23 mouse cellular contexts compared by ENCODE assay signal in the genomic region with DNA sequence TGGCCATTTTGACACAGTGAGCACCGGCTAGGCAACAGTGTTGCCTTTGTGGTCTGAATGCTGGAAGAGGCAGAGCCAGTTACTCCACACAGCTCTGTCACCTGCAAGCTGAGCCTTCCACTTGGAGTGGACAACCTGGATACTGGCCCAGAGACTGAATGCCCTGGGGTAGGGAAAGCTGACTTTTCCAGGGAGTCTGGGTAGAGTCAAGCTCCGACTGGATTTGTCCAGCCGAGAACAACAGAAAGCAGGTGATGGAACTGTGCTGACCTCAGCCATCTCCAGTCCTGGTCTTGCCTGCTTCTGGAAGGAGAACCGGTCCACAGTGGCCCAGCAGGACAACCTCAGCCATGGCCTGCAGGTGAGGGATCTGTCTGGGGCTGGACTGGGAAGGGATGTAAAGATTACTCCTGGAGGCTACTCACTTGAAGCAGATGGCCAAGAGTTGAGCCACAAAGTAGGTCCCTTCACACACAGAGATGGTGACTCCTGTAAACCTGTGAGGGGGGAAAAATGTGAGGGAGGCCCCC. TPM values are rescaled to one million over a fixed set of nuclear protein-coding genes. Genes with fewer than 3 reads are reported as not detected.
"Had no signal": no experiment of that assay in that cellular context is flagged by ENCODE, and none has a peak within 500 bp of the region (broad histone marks: within the 10 kb centered on the region; RNA-seq: fewer than 3 reads in every experiment).

No protein-coding gene starts in this region.

- ATAC-seq: inflammation-experienced regulatory T-cells, adult 6 months; intestine, embryonic 16.5 days; liver, embryonic 12.5 days; midbrain, embryonic 13.5 days had no signal

- H3K27me3 ChIP-seq: limb, embryonic 13.5 days; liver, embryonic 12.5 days; liver, embryonic 15.5 days; lung, embryonic 15.5 days; midbrain, embryonic 13.5 days; neural tube, embryonic 12.5 days; neural tube, embryonic 15.5 days had no signal

- H3K4me2 ChIP-seq: limb, embryonic 13.5 days; liver, embryonic 12.5 days; liver, embryonic 15.5 days; lung, embryonic 15.5 days; midbrain, embryonic 13.5 days; neural tube, embryonic 12.5 days; neural tube, embryonic 15.5 days had no signal

- DNase-seq: layer of hippocampus, adult 9-11 months; liver; lung, adult 18-20 months; lung, postnatal 10 days; right cerebral cortex, adult 18-20 months; right cerebral cortex, postnatal 14 days; right cerebral cortex, postnatal 4 days; thymus, adult 18-20 months; thymus, postnatal 14 days; thymus, postnatal 4 days had no signal

- H3K9ac ChIP-seq: limb, embryonic 13.5 days; liver, embryonic 12.5 days; liver, embryonic 15.5 days; lung, embryonic 15.5 days; midbrain, embryonic 13.5 days; neural tube, embryonic 12.5 days; neural tube, embryonic 15.5 days had no signal

- H3K9me3 ChIP-seq: limb, embryonic 10.5 days; limb, embryonic 13.5 days; liver, embryonic 12.5 days; liver, embryonic 15.5 days; lung, embryonic 15.5 days; megakaryocyte, embryonic 14.5 days; midbrain, embryonic 10.5 days; midbrain, embryonic 13.5 days; neural tube, embryonic 12.5 days; neural tube, embryonic 15.5 days had no signal

- H3K4me1 ChIP-seq: limb, embryonic 10.5 days; limb, embryonic 13.5 days; liver, embryonic 12.5 days; liver, embryonic 15.5 days; lung, embryonic 15.5 days; midbrain, embryonic 10.5 days; midbrain, embryonic 13.5 days; neural tube, embryonic 12.5 days; neural tube, embryonic 15.5 days had no signal

- H3K36me3 ChIP-seq: limb, embryonic 10.5 days; limb, embryonic 13.5 days; liver, embryonic 12.5 days; liver, embryonic 15.5 days; lung, embryonic 15.5 days; midbrain, embryonic 10.5 days; midbrain, embryonic 13.5 days; neural tube, embryonic 12.5 days; neural tube, embryonic 15.5 days had no signal

- H3K4me3 ChIP-seq: layer of hippocampus, adult 2 months; limb, embryonic 10.5 days; limb, embryonic 13.5 days; liver, embryonic 12.5 days; liver, embryonic 15.5 days; lung, embryonic 15.5 days; megakaryocyte, embryonic 14.5 days; midbrain, embryonic 10.5 days; midbrain, embryonic 13.5 days; neural tube, embryonic 12.5 days; neural tube, embryonic 15.5 days had no signal

- H3K27ac ChIP-seq: layer of hippocampus, adult 2 months; limb, embryonic 10.5 days; limb, embryonic 13.5 days; liver, embryonic 12.5 days; liver, embryonic 15.5 days; lung, embryonic 15.5 days; midbrain, embryonic 10.5 days; midbrain, embryonic 13.5 days; neural tube, embryonic 12.5 days; neural tube, embryonic 15.5 days had no signal

RNA-seq across cellular contexts. Expression of a gene that starts 47.6 kb away (rescaled TPM):
- polyA plus RNA-seq: inflammation-experienced regulatory T-cells, adult 6 months had no signal
